Mouse (Mus musculus) thymus, adult 2 months (tissue): ENCODE data around the gene Rgs6.

Experiments
- CTCF ChIP-seq: fragments of 200-500 bp; IDR thresholded peaks from 2 replicates; pipeline ENCODE4 v1.5.1; 2012; ENCODE audit warnings: mild to moderate bottlenecking, control low read depth, low read length, moderate library complexity, borderline replicate concordance; ENCODE audit not compliant: control insufficient read depth, poor library complexity, insufficient read depth; ENCODE audit errors: extremely low read depth
- POLR2A ChIP-seq: fragments of 200-500 bp; IDR thresholded peaks from 2 replicates; pipeline ENCODE4 v1.6.1; 2012; ENCODE audit warnings: mild to moderate bottlenecking, low read length, control low read depth, moderate library complexity; ENCODE audit not compliant: control insufficient read depth, poor library complexity, insufficient read depth; ENCODE audit errors: extremely low read depth

GRCm38 (mm10) chr12:83125284-83125683 is 537.2 kb downstream of the Rgs6 start:
- TF ChIP-seq CTCF (no peak), POLR2A (no peak)
